Mouse (Mus musculus): ENCODE results near the gene Spata48.

DNA sequence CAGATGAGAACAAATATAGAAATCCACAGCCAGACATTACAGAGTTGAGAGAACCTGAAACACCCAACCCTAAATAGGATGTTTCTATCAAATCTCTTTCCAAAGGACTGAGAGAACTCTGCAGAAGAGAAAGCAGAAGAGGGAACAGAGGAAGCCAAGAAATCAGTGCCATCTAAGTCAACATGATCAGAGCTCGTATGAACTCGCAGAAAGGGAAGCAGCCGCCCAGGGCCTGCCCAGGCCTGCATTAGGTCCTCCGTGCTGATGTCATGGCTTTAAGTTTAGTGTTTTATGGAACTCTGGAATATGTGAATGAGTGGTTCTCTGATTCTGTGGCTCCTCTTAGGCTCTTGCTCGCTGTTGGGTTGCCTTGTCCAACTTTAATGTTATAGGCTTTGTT is 47.7 kb upstream of the Spata48 start:
- TF ChIP-seq CTCF (IDR thresholded peaks at IDR 0.05; ENCODE audit: control insufficient read depth, insufficient read depth, insufficient read length) (no peak), USF1 (IDR thresholded peaks at IDR 0.05; ENCODE audit: low read depth) (no peak), MAX (IDR thresholded peaks at IDR 0.05) (no peak)

Data from C2C12 (cell line).